Mouse (Mus musculus) lung, postnatal 10 days (tissue): Measurements from ENCODE around the gene Psors1c2.
"Not testable (repeated sequence)": the region's sequence is repeated elsewhere in the genome, so short reads cannot be mapped to it uniquely, and the experiment has no call there.

Experiments used
- DNase-seq: peaks from one replicate; pipeline ENCODE4 v3.0.0; 2021

Gene Psors1c2

DNA sequence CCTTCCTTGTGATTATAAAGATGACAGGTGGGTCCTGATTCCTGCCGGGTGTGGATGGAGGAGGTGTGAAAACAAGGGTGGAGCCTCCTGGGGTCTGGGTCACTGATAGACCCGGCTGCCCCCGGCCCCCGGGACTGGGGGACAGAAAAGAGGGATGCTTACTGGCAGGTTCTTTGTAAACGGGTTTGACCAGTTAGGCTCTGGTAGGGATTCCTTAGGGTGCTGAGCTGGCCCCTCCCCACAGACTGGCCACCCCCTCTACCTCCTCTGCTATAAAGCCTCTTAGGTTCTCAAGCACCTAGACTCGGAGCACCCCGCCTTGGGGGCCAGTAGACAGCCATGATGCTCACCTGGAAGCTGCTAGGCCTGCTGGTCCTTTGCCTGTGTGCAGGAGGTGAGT, at the start of gene Psors1c2:
Psors1c2 (plus strand) TSS at position 301 of the 400 bp plus-strand sequence.
- DNase-seq = no peak

- DNase-seq = peak; percentile 61
These were observed 48.9 kb upstream of the Psors1c2 start for GRCm38 (mm10) chr17:35484066-35484465.

DNA sequence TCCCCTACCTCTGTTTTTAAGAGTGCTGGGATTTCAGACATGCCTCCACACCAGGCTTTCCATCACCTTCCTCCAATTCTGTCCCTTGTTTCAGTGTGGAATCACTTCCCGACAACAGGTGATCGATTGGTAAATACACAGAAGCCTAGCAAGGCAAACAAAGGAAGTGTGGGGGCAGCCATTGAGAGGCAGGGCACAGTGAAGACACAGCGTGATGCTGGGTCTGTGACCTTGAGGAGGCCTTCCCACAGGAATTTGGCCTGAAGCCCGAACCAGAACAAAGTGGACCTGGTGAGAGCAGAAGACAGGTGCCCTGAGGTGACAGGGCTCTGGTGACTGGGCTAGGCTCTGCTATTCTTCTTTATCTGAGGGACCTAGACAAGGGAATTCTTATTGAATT, 47.3 kb upstream of the Psors1c2 start:
- DNase-seq = no peak

- no peak for DNase-seq
These were observed 46.3 kb upstream of the Psors1c2 start for GRCm38 (mm10) chr17:35486726-35487125.

DNA sequence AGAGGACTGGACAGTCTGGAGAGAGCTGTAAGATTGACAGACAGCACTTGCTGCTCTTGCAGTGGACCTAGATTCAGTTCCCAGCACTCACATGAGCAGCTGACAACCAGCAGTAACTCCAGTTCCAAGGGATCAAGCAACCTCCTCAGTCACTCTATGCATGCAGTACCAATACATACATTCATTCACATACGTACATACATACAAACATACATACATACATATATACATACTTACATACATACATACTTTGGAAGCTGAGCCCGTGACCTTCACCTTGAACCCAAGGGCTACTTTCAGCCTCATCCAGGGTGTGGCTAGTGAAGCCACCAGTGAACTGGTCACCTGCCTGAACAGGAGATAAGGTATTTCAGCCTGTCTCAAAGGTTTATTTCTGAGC, 45.0 kb upstream of the Psors1c2 start:
- DNase-seq = no peak

GRCm38 (mm10) chr17:35490320-35490719, 42.7 kb upstream of the Psors1c2 start:
- DNase-seq = no peak

DNA sequence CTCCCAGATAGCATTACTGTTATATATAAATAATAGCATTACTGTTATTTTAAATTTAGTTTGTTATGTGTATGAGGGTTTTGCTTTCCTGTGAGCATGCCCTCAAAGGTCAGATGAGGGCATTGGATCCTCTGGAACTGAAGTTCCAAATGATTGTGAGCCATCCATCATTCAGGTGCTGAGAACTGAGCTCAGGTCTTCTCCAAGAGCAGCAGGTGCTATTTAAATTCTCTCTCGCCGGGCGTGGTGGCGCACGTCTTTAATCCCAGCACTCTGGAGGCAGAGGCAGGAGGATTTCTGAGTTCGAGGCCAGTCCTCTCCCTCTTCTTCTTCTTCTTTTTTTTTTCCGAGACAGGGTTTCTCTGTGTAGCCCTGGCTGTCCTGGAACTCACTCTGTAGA, 35.9 kb upstream of the Psors1c2 start:
- no peak for DNase-seq

DNA sequence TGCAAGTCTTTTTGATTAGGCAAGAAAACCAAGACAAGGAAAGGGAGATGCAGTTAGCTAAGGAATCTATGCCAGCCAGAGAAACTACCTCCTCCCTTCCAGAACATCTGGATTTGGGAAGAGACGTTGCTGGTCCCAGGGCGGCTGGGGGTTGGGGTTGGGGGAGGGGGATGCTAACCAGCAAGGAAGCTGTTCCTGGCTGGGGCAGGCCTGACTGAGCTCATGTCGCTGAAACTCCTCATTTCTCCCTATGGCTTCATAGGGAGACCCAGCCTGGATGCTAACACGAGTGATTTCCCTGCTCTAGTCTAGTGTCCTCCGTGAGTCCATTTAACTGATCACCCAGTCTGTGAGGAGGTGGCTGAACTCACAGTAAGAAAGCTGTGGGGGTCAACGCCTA, 30.8 kb upstream of the Psors1c2 start:
- no peak for DNase-seq

- DNase-seq = no peak
These were observed 30.2 kb upstream of the Psors1c2 start for GRCm38 (mm10) chr17:35502762-35503161.

- no peak for DNase-seq
These were observed 29.2 kb upstream of the Psors1c2 start for GRCm38 (mm10) chr17:35503849-35504248.

GRCm38 (mm10) chr17:35504628-35505481, 28.1 kb upstream of the Psors1c2 start:
- DNase-seq = no peak

- DNase-seq = no peak
These were observed 27.2 kb upstream of the Psors1c2 start, which contains the start of gene Pou5f1 for GRCm38 (mm10) chr17:35505776-35506175. Pou5f1 (plus strand) TSS chr17:35506018.

- no peak for DNase-seq
These were observed 26.1 kb upstream of the Psors1c2 start for GRCm38 (mm10) chr17:35506881-35507280.

DNA sequence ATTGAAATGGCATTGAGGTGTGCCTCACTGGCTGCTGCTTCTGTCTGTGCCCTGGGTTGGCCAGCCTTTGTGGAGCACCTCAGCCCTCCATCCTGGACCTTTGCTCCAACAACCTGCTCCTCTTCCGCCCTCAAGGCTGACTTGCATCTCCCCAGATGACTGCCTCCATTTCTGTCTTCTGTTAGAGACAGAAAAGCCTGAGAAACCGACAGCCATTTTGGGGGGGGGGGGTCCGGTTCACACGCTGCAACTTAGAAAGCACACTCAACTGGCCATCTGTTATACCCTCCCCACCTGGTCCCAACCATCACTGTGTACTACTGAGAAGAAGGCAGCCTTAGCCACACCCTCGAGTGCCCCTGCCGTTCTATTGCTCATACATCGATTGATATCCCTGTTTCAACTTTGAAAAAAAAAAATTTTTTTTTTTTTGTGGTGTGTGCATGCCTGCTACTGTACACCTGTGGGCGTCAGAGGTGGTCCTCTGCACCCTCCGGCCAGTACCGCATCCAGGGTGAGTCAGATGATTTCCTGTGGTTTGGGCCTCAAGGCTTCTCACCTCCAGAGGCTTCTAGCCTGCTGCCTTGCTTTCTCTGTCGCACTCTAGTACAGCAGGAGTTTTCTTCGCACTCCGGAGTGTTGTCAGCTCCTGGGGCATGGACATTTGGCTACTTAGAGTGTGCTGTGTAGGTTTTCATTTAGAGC, 25.3 kb upstream of the Psors1c2 start:
- no peak for DNase-seq

GRCm38 (mm10) chr17:35508279-35508678, 24.7 kb upstream of the Psors1c2 start:
- DNase-seq = not testable (repeated sequence)

GRCm38 (mm10) chr17:35509284-35509683, 23.7 kb upstream of the Psors1c2 start:
- DNase-seq = peak; percentile 68

DNA sequence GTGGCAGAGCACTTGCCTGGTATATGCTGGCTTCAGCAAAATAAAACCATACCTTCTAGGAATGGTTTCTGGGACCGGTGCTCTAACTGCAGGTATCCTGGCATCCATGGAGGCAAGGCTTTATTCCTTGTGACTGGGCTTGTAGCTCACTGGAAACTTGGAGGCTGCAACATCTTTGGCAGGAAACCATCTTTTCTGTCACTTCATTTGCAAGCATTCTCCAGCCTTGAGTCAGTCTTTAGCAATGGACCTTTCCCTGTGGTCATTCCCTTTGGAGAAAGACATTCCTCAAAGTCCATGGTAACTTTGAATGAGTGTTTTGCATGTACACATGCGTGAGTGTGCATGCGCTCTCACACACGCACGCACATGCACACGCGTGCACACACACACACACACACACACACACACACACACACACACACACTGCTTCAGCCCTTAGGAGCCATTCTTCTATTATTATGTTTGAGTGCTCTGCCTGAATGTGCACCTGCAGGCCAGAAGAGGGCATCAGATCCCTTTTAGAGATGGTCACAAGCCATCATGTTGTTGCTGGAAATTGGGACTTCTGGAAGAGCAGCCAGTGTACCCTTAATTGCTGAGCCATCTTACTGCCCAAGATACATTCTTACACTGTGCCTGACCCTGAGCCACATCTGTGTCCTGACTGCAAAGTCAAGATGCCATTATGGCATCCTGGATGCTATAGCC, 19.9 kb upstream of the Psors1c2 start:
- DNase-seq = no peak

DNA sequence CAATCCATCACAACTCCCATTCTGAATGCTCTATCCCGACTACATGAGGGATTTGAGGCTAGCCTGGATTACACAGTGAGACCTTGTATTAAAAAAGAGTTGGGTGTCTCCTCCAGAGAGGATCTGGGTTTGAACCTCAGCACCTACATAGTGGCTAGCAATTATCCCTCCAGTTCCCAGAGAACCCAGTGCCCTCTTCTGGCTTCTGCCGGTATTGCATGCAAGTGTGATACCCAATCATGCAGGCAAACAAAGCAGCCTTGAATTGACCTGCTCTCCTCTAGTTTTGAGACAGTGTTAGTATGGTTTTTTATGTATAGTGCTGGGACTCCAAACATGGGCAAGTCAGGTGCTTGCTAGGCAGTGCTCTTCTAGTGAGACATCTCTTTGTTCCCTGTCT, 19.1 kb upstream of the Psors1c2 start:
- peak; percentile 85 for DNase-seq

DNA sequence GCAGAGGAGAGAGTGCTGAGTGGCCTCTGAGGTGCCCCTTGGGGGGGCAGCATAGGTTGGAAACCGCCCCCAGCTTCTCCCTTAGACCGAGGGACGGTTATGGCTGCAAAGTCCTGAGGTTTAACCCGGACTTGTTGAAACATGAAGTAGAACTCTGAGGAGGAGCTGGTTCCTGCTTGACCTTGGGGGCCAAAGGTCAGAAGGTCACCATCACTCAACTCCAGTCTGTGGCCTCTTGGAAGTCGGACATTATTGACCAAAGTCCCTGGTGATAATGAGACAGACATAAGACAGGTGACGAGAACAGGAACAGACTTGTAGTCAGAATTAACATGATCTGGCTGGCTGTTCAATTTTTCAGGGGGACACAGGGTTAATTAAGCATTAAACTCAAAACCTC, 18.2 kb upstream of the Psors1c2 start:
- no peak for DNase-seq

- DNase-seq = peak; percentile 59
These were observed 16.9 kb upstream of the Psors1c2 start for GRCm38 (mm10) chr17:35515911-35516640.

DNA sequence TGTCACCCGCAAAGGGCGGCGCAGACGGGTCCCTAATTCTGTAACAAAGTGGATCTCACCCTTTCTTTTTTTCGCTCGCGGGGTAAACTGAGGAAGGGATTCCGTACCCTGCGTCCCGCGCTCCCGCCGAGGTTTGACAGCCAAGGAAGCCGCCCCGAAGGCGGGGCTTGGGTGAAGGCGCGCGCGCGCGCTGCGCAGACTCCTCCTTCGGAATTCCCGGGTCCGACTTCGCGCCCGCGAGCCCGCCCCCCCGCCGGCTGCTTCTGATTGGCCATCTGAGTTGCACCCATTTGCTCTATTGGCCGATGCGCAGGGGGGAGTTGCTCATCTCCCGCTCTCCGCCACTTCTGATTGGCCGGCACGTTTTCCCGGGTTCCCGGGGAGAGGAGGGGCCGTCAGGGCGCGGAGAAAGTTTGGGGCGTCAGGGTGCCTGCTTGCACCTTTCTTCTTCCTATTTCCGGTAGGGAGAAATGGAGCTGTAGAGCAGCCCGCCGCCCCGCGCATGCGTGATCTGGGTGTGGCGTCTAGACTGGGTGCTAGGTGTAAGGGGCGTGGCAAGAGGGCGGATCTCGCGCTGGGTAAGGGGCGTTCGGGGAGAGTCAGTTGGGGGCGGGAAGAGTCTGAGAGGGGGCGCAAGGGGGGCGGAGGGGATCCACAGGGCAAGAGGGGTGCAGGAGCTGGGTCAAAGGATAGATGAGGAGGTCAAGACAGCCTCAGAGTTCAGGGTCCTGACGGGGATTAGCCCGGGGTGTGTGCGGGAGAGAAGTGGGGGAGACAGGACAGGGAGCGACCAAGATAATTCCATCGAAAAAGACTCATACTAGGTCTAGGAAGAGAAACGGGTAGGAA, 16.1 kb upstream of the Psors1c2 start, which contains the start of the genes Tcf19 and Cchcr1:
Tcf19 (minus strand) TSS at position 173 of the 849 bp plus-strand sequence.
Cchcr1 (plus strand) TSS at position 449 of the 849 bp plus-strand sequence.
- DNase-seq = peak; percentile 98

DNA sequence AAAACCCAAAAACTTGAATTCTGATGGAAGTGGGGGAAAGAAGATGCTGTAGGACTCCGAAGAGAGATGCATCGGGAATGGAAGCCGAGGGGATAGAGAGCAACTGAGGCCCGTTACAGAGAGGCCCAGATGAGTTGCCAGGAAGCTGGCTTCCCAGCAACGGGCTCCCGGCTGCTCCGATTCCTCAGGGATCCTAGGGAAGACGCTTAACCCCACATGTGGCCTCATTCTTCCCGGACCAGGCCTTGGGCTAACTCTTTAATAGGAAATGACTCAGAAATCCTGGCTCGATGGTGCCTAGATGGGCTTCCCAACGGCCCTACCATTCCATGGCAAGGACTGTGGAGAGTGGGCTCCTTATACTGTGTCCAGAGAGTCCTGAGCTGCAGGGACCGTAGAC, 15.5 kb upstream of the Psors1c2 start:
- no peak for DNase-seq
